In genomic region chr10:40084332-40085093, GRCm38 (mm10) we compare ENCODE assay signal across 11 mouse cellular contexts. TPM values are rescaled to one million over a fixed set of nuclear protein-coding genes. Genes with fewer than 3 reads are reported as not detected.
DNase-seq lines count a peak whose midpoint lies in the region; ATAC-seq lines count a peak whose summit lies in the region.
"Had no signal": no experiment of that assay in that cellular context is flagged by ENCODE, and none has a peak within 500 bp of the region (broad histone marks: within the 10 kb centered on the region; RNA-seq: fewer than 3 reads in every experiment).

No protein-coding gene starts in this region.

- H3K4me3 ChIP-seq in lung, embryonic 16.5 days (ENCODE audit: low read length), result no peak overlapping the region
- no peak overlapping the region for H3K4me3 ChIP-seq in embryonic facial prominence, embryonic 14.5 days (ENCODE audit: low read depth, low read length)
- H3K4me3 ChIP-seq: limb, embryonic 12.5 days had no signal

- H3K36me3 ChIP-seq in lung, embryonic 16.5 days (ENCODE audit: control insufficient read depth, insufficient read depth, low read length), result no peaks in the 10 kb centered on the region
- no peaks in the 10 kb centered on the region for H3K36me3 ChIP-seq in embryonic facial prominence, embryonic 14.5 days (ENCODE audit: control insufficient read depth, insufficient read depth, low read length)
- H3K36me3 ChIP-seq: limb, embryonic 12.5 days had no signal

- H3K9me3 ChIP-seq in lung, embryonic 16.5 days (ENCODE audit: control insufficient read depth, low read length), result no peaks in the 10 kb centered on the region
- H3K9me3 ChIP-seq in embryonic facial prominence, embryonic 14.5 days (ENCODE audit: control insufficient read depth, low read length), result no peaks in the 10 kb centered on the region
- H3K9me3 ChIP-seq: limb, embryonic 12.5 days had no signal

- WGBS in lung, embryonic 16.5 days, result 69% methylated on average over 12 of the region's 12 CpGs
- 70% methylated on average over 12 of the region's 12 CpGs for WGBS in embryonic facial prominence, embryonic 14.5 days

- intact Hi-C loops in gastrocnemius, postnatal 36 days (cut with DNase I), result no loop called here

- DNase-seq in gastrocnemius, adult 18-20 months (ENCODE audit: low spot score), result peak; percentile 49
- no peak for DNase-seq in gastrocnemius, postnatal 36 days
- no peak for DNase-seq in lung, postnatal 25 days (ENCODE audit: low spot score)
- DNase-seq in embryonic facial prominence, embryonic 14.5 days (ENCODE audit: low spot score), result peak; percentile 75
- DNase-seq in retina, postnatal 1 day, result peak; percentile 83
- no peak for DNase-seq in spleen, postnatal 36 days (ENCODE audit: low spot score in 2 of 2)
- DNase-seq in right cerebral cortex, postnatal 25 days, result no peak

- no peaks in the 10 kb centered on the region for H3K27me3 ChIP-seq in lung, embryonic 16.5 days (ENCODE audit: control insufficient read depth, insufficient read depth, low read depth, low read length)
- H3K27me3 ChIP-seq in embryonic facial prominence, embryonic 14.5 days (replicated peaks; ENCODE audit: control insufficient read depth, insufficient read depth, low read length), result no peaks in the 10 kb centered on the region
- H3K27me3 ChIP-seq: limb, embryonic 12.5 days; Patski had no signal

- peaks cover 12% of the 10 kb centered on the region for H3K4me1 ChIP-seq in lung, embryonic 16.5 days (replicated peaks; ENCODE audit: control insufficient read depth, insufficient read depth, low read length)
- peaks cover 6% of the 10 kb centered on the region for H3K4me1 ChIP-seq in embryonic facial prominence, embryonic 14.5 days (ENCODE audit: control insufficient read depth, insufficient read depth, low read length)

- peak; percentile 49; the same call in 1 of the 2 replicates for ATAC-seq in lung, embryonic 16.5 days (ENCODE audit: low read depth)
- peak; percentile 74; the same call in 1 of the 2 replicates for ATAC-seq in embryonic facial prominence, embryonic 14.5 days (ENCODE audit: low read depth)
- ATAC-seq: Patski had no signal

- H3K27ac ChIP-seq in lung, embryonic 16.5 days (ENCODE audit: low read length), result no peak overlapping the region
- no peak overlapping the region for H3K27ac ChIP-seq in embryonic facial prominence, embryonic 14.5 days (replicated peaks; ENCODE audit: low read depth, low read length)
- H3K27ac ChIP-seq: limb, embryonic 12.5 days had no signal

- H3K4me2 ChIP-seq in lung, embryonic 16.5 days (ENCODE audit: low read depth, low read length), result no peak overlapping the region
- no peak overlapping the region for H3K4me2 ChIP-seq in embryonic facial prominence, embryonic 14.5 days (ENCODE audit: low read depth, low read length)
- H3K4me2 ChIP-seq: limb, embryonic 12.5 days had no signal

- no peak overlapping the region for H3K9ac ChIP-seq in lung, embryonic 16.5 days (ENCODE audit: low read length)
- no peak overlapping the region for H3K9ac ChIP-seq in embryonic facial prominence, embryonic 14.5 days (ENCODE audit: low read depth, low read length)
- H3K9ac ChIP-seq: limb, embryonic 12.5 days had no signal

RNA-seq across cellular contexts. Expression of gene Slc16a10, which starts 57.5 kb away (rescaled TPM):
- 10 to 100 TPM; 44.1 to 46.2 TPM for total RNA-seq in gastrocnemius, adult 18-20 months (2021)
- 10 to 100 TPM; 35.3 to 40.5 TPM for total RNA-seq in gastrocnemius, postnatal 36 days (2021)
- 5.0 and 7.8 TPM in 2 replicates for polyA plus RNA-seq in lung, embryonic 16.5 days (2015; fragmentation: Nextera tagmentation; extraction: Ambion mirVana)
- polyA plus RNA-seq in embryonic facial prominence, embryonic 14.5 days (2014; fragmentation: Nextera tagmentation; extraction: Ambion mirVana), result 7.2 and 8.2 TPM in 2 replicates

RNA-seq across cellular contexts. Expression of gene Mfsd4b1, which starts 59.4 kb away (rescaled TPM):
- 1 to 10 TPM; 2.0 to 2.2 TPM for total RNA-seq in gastrocnemius, adult 18-20 months (2021)
- 1 to 10 TPM; 2.4 to 2.5 TPM for total RNA-seq in gastrocnemius, postnatal 36 days (2021)
- 0.13 and 0.33 TPM in 2 replicates for polyA plus RNA-seq in lung, embryonic 16.5 days (2015; fragmentation: Nextera tagmentation; extraction: Ambion mirVana)
- polyA plus RNA-seq in embryonic facial prominence, embryonic 14.5 days (2014; fragmentation: Nextera tagmentation; extraction: Ambion mirVana), result 0.32 and 0.48 TPM in 2 replicates
- polyA plus RNA-seq: neural tube, embryonic 11.5 days had no signal

Comparison
In these comparisons a context has a peak if more than half of its experiments do, and no peak if none do; other contexts are left out.
1. DNase-seq: peak in gastrocnemius, adult 18-20 months (single experiment), embryonic facial prominence, embryonic 14.5 days (single experiment) and retina, postnatal 1 day (single experiment); none in gastrocnemius, postnatal 36 days (0 of 2), lung, postnatal 25 days (single experiment), spleen, postnatal 36 days (0 of 2) and right cerebral cortex, postnatal 25 days (single experiment).